Mouse (Mus musculus): Measurements from ENCODE around the gene Eif2b1.
"Not testable (repeated sequence)": the region's sequence is repeated elsewhere in the genome, so short reads cannot be mapped to it uniquely, and the experiment has no call there.

Eif2b1 gene

DNA sequence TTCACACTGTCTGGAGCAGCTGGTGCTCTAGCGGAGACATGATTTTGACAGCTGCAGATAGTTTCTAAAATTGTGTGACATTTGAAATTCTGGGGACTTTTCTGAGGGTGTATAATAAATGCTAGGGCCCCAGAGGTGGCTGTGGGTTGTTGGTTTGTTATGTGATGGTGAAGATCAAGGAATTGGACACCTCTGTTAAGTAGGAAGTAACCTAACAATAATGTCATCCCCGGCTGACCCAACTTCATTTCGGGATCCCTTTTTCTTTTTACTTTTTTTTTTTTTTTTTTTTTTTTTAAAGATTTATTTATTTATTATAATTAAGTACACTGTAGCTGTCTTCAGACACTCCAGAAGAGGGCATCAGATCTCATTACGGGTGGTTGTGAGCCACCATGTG is 28.2 kb downstream of the Eif2b1 start:
- in situ Hi-C loops (cut with MboI), result not testable (repeated sequence)

DNA sequence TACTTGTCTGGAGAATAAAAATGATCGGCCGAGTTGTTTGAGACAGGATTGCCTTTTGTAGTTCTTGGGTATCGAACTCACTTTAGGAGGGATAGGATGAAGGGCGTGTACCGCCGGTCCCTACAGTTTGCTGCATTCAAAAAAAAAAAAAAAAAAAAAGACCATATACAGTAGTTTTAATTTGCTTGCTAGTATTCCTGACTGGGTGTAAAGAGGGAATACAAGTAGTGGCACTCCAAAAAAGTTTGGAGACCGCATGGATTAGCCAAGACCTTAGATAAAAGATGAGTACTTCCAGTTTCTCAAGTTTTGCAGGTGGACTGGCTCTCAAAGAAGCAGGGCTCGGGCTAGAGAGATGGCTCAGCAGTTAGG is 37.3 kb downstream of the Eif2b1 start:
- in situ Hi-C loops (cut with MboI), result loop anchor here (5.0 kb wide), 1 partner anchor 114 kb away; the partner anchor contains the start of gene Sbno1

- in situ Hi-C loops (cut with MboI), result loop anchor here (5.0 kb wide), 1 partner anchor 114 kb away; the partner anchor contains the start of gene Sbno1
Measured at GRCm38 (mm10) chr5:124540905-124541601, 37.9 kb downstream of the Eif2b1 start.

DNA sequence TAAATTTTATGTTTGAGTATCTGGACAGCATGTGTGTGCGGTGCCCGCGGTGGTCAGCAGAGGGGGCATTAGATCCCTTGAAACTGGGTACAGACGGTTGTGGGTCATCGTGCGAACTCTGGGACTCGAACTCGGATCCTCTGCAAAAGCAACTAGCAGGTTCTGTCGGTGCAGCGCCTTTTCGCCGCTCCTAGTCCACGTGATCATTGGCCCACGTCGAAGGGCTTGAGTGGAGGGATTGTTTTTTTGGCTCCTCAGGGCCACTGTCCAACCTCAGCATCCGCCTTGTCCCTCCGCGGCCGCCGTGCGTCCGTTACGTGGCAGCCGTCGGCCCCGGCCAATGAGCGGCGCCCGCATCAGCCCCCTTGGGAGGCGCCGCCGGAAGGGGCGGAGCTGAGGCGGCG is 38.5 kb downstream of the Eif2b1 start, which contains the start of gene Tmed2:
Tmed2 (plus strand) TSS at position 313 of the 404 bp plus-strand sequence.
- in situ Hi-C loops (cut with MboI), result loop anchor here (5.0 kb wide), 1 partner anchor 113 kb away; the partner anchor contains the start of gene Sbno1

- in situ Hi-C loops (cut with MboI), result loop anchor here (5.0 to 10.0 kb wide), 2 partner anchors 55 to 113 kb away; partner anchors contain the start of genes Sbno1 and Snrnp35
Measured at GRCm38 (mm10) chr5:124539905-124540304, 39.0 kb downstream of the Eif2b1 start.

GRCm38 (mm10) chr5:124538813-124539792 is 39.8 kb downstream of the Eif2b1 start:
- in situ Hi-C loops (cut with MboI), result loop anchor here (10.0 kb wide), 1 partner anchor 54 kb away; the partner anchor contains the start of gene Snrnp35

DNA sequence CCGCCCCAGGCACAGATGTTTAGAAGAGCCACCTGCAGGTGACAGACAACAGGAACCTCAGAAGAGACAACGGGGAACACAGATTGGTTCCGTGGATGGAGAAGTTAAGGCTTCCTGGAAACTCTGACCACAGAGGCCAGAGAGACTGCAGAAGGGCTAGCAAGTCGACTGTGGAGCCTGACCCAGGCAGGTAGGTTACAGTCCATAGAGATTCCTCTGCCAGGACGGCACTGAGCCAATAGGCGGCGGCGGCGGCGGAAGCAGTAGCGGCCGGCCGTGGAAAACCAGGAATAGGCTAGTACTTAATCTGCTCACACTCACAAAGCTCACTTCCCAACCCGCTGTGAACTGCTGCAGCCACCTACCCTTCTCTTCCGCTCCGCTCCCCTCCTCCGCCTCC is 42.2 kb downstream of the Eif2b1 start:
- in situ Hi-C loops (cut with MboI), result loop anchor here (10.0 kb wide), 1 partner anchor 52 kb away; the partner anchor contains the start of gene Snrnp35

DNA sequence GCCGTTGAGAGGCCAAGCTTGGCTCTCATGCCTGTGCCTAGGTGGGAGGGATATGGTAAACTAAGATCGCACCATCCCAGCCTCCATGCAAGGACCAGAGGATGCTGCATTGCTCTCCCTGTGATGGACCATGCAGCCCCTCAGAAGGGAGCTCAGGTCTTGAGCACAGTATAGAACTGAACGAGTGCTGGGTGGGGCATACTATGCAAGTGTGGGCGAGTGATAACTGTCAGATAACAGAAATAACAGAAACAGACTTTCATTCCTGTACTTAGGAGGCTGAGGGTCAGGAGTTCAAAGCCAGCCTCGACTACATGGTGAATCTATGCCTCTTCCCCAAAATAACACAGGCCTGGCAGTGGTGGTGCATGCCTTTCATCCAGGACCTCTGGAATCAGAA is 43.9 kb downstream of the Eif2b1 start:
- in situ Hi-C loops (cut with MboI), result loop anchor here (10.0 kb wide), 1 partner anchor 50 kb away; the partner anchor contains the start of gene Snrnp35

- in situ Hi-C loops (cut with MboI), result loop anchor here (10.0 kb wide), 1 partner anchor 48 kb away; the partner anchor contains the start of gene Snrnp35
Measured at GRCm38 (mm10) chr5:124532451-124532850, 46.5 kb downstream of the Eif2b1 start.

- in situ Hi-C loops (cut with MboI), result loop anchor here (10.0 kb wide), 1 partner anchor 47 kb away; the partner anchor contains the start of gene Snrnp35
Measured at GRCm38 (mm10) chr5:124531583-124531930, 47.4 kb downstream of the Eif2b1 start.

GRCm38 (mm10) chr5:124530655-124531582 is 48.0 kb downstream of the Eif2b1 start, which contains the start of gene Rilpl1:
Rilpl1 (minus strand) TSS chr5:124531391.
- in situ Hi-C loops (cut with MboI), result loop anchor here (10.0 kb wide), 1 partner anchor 46 kb away; the partner anchor contains the start of gene Snrnp35

DNA sequence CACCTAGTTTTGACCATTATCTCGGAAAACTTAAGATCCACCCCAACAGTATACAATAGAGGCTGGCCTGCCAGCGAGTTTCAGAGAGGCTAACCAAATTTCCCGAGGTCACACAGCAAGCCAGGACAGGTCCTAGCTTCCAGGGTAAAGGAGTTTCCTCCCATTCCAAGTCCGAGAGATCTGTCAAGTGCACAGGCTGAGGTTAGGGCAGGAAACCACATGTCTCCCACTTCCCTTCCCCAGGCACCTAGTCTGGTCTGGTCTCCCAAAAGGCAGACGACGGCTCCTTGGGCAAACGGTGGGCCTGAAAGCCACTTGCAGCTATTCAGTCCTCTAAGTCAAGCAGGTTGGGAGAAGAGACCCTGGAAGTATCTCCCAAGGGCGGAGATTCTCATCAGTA is 49.2 kb downstream of the Eif2b1 start:
- in situ Hi-C loops (cut with MboI), result loop anchor here (10.0 kb wide), 1 partner anchor 45 kb away; the partner anchor contains the start of gene Snrnp35

- in situ Hi-C loops (cut with MboI), result no loop called here
Measured at GRCm38 (mm10) chr5:124529191-124529651, 49.7 kb downstream of the Eif2b1 start.

- in situ Hi-C loops (cut with MboI), result no loop called here
Measured at GRCm38 (mm10) chr5:124528791-124529190, 50.1 kb downstream of the Eif2b1 start.

- in situ Hi-C loops (cut with MboI), result no loop called here
Measured at GRCm38 (mm10) chr5:124528351-124528750, 50.6 kb downstream of the Eif2b1 start.

DNA sequence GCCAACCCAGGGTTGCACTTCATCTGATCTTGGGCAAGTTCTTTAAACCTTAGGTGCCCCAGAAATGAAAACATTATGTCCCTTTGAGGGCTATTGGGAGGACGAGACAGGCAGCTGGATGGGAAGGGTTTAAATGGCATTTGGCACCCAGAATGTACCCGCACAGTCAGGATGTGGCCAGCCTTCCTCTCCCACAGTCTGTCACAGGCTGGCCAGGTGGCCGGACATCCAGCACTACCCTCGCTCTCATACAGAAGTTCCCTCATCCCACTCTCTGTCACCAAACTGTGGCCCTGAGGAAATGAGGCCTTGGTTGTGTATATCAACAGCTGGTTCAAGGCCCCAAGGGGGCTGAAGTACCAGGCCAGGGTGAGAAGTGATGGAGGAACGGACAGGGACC is 54.0 kb downstream of the Eif2b1 start:
- in situ Hi-C loops (cut with MboI), result no loop called here

- in situ Hi-C loops (cut with MboI), result no loop called here
Measured at GRCm38 (mm10) chr5:124523032-124523431, 55.9 kb downstream of the Eif2b1 start.

DNA sequence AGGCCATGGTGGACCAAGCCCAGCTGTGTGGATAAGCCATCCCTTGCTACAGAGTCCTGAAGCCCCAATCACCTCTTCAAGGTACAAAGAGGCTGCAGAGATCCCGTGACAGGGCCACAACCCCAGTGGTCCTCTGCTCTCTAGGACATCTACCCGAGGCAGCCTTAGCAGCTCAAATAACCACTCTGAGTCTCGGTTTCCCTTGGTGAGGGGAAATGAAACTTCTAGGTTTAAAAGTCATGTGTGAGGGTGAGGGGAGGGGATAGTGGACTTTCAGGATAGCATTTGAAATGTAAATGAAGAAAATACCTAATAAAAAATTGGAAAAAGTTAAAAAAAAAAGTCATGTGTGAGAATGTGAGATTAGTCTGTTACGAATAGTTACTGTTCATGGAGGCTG is 57.3 kb downstream of the Eif2b1 start:
- in situ Hi-C loops (cut with MboI), result no loop called here

All from mature B cell (primary cell).